Mouse (Mus musculus) MEL-GATA-1-ER (cell line): ENCODE data around the gene Atp5d.

Experiments
- DNase-seq: peaks from one replicate; pipeline ENCODE4 v3.0.0-alpha.2; 2012; ENCODE audit warnings: low read depth; ENCODE audit errors: extremely low read depth

Gene Atp5d

GRCm38 (mm10) chr10:80179068-80180051 lies 40.9 kb downstream of the Atp5d start, which contains the start of gene Efna2:
Gene Efna2, plus strand, starts transcription at chr10:80179482.
- DNase-seq, result no peak

- DNase-seq, result no peak
Measured at GRCm38 (mm10) chr10:80180288-80180687, 41.9 kb downstream of the Atp5d start.

GRCm38 (mm10) chr10:80180823-80181222 lies 42.4 kb downstream of the Atp5d start:
- no peak for DNase-seq

- DNase-seq, result no peak
Measured at GRCm38 (mm10) chr10:80182547-80182946, 44.1 kb downstream of the Atp5d start.

- no peak for DNase-seq
Measured at GRCm38 (mm10) chr10:80186649-80187048, 48.2 kb downstream of the Atp5d start.

- no peak for DNase-seq
Measured at GRCm38 (mm10) chr10:80187739-80188138, 49.3 kb downstream of the Atp5d start.

- DNase-seq, result no peak
Measured at GRCm38 (mm10) chr10:80188453-80189024, 50.1 kb downstream of the Atp5d start.

GRCm38 (mm10) chr10:80189999-80190398 lies 51.6 kb downstream of the Atp5d start:
- no peak for DNase-seq

- no peak for DNase-seq
Measured at GRCm38 (mm10) chr10:80190491-80191051, 52.1 kb downstream of the Atp5d start.

GRCm38 (mm10) chr10:80193976-80194375 lies 55.5 kb downstream of the Atp5d start:
- no peak for DNase-seq

- no peak for DNase-seq
Measured at GRCm38 (mm10) chr10:80194441-80194840, 56.0 kb downstream of the Atp5d start.
